Mouse (Mus musculus): ENCODE data around the gene Rtn4rl2. TPM values are rescaled to one million over a fixed set of nuclear protein-coding genes. Genes with fewer than 3 reads are reported as not detected.
"Not testable (repeated sequence)": the region's sequence is repeated elsewhere in the genome, so short reads cannot be mapped to it uniquely, and the experiment has no call there.

Gene Rtn4rl2
- polyA plus RNA-seq, 1 experiment: 1.7 TPM

DNA sequence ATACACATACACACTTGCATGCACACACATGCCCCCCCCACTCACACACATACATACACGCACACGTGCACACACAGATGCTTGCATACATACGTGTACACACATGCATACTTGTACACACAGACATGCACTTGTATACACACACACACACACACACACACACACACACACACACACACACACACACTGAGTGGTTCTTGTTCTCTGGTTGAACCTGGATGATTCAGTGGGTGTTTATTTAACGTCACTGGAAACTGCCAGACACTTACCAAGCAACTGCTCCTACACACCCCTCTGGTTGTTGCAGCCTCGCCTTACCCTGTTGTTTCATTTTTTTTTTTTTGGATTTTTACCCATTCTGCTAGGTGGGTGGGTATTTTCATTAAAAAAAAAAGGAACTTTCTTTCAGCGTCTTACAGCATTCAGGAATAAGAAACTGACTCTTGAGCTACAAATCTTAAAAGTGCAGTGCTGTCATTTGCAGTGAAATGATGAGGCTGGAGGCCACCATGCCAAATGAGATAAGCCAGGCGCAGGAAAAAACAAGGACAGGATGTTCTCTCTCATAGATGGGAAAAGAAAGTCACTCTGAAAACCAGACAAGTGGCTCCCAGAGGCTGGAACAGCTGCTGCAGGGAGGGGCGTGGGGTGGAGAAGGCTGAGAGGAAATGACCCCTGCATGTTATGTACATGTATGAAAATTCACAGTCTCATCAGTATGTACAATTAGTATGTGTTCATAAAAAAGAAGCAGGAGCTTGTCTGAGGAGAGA, 30.2 kb upstream of the Rtn4rl2 start:
- WGBS: 82% methylated on average over 8 of the region's 8 CpGs
- no peak for DNase-seq
- Histone ChIP-seq H3K27ac (ENCODE audit: insufficient read depth, low read length) (no peak overlapping the region), H3K4me3 (replicated peaks; ENCODE audit: insufficient read depth, low read depth, low read length) (no peak overlapping the region), H3K27me3 (ENCODE audit: control insufficient read depth, insufficient read depth, low read length) (no peaks in the 10 kb centered on the region), H3K4me1 (ENCODE audit: control insufficient read depth, insufficient read depth, low read length) (no peaks in the 10 kb centered on the region)
- TF ChIP-seq POLR2A (IDR thresholded peaks at IDR 0.05; ENCODE audit: borderline replicate concordance, insufficient read depth, low read length) (no peak), CTCF (IDR thresholded peaks at IDR 0.05; ENCODE audit: borderline replicate concordance, insufficient read depth, low read depth, low read length) (no peak)

DNA sequence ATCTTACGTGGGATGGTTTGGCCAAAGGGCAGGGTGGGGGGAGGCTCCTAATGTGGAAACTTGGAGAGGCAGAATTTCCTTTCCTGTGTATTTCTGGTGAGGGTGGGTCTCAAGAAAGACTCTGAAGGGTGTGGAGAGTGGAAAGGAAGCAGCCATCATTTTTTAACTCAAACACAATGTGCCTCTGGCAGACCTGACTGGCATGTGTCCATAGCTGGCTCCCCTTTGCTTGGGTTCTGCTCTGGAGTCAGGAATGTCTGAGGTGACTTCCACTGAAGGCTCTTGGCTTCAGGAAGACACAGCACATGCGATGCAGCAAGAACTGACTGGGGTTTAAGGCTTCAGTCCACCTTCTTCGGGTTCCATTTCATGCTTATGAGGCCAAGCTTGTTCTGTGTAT, 28.8 kb upstream of the Rtn4rl2 start:
- 72% methylated on average over 3 of the region's 3 CpGs for WGBS
- TF ChIP-seq CTCF (IDR thresholded peaks at IDR 0.05; ENCODE audit: borderline replicate concordance, insufficient read depth, low read depth, low read length): no peak
- TF ChIP-seq POLR2A (IDR thresholded peaks at IDR 0.05; ENCODE audit: borderline replicate concordance, insufficient read depth, low read length): no peak
- H3K4me3 ChIP-seq (replicated peaks; ENCODE audit: insufficient read depth, low read depth, low read length): no peak overlapping the region
- no peak for DNase-seq
- no peaks in the 10 kb centered on the region for H3K27me3 ChIP-seq (ENCODE audit: control insufficient read depth, insufficient read depth, low read length)
- H3K27ac ChIP-seq (ENCODE audit: insufficient read depth, low read length): no peak overlapping the region
- no peaks in the 10 kb centered on the region for H3K4me1 ChIP-seq (ENCODE audit: control insufficient read depth, insufficient read depth, low read length)

DNA sequence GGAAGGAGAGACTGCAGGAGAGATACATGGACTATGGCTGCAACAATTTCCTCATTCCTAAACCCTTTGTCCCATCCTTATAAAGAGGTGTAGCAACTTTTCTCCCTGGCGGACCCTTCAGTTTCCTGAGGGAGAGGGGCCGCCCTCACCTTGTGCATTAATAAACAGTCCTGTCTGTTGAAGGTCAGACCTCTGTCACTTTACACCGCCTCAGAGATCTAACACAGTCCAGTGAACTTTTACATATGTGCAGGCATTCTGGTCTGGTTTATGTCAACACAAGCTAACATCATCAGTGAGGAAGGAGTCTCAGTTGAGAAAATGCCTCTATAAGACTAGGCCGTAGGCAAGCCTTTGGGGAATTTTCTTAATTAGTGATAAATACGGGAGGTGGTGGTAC, 27.4 kb upstream of the Rtn4rl2 start:
- H3K27me3 ChIP-seq (ENCODE audit: control insufficient read depth, insufficient read depth, low read length): no peaks in the 10 kb centered on the region
- no peak for TF ChIP-seq POLR2A (IDR thresholded peaks at IDR 0.05; ENCODE audit: borderline replicate concordance, insufficient read depth, low read length)
- no peak overlapping the region for H3K4me3 ChIP-seq (replicated peaks; ENCODE audit: insufficient read depth, low read depth, low read length)
- 84% methylated on average over 5 of the region's 5 CpGs for WGBS
- H3K27ac ChIP-seq (ENCODE audit: insufficient read depth, low read length): no peak overlapping the region
- no peak for DNase-seq
- H3K4me1 ChIP-seq (ENCODE audit: control insufficient read depth, insufficient read depth, low read length): no peaks in the 10 kb centered on the region

DNA sequence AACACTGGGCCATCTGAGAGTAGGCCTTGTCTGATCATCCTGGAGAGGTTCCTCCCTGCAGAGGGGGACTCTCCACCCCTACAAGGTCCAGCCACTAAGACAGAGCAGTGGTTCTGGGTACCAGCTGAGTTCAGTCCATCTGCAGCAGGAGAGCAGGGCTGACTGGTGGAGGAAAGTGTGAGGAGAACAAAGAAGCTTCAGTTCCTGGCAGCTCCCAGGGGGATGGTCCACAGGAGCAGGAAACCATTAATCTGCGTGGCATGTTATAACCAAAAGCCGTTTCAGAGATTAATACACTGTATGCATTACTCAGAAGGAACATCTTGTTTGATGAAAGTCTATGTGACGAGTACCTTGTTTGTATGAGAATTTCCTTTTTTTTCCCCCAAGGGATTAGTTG, 26.2 kb upstream of the Rtn4rl2 start:
- DNase-seq: no peak
- TF ChIP-seq CTCF (IDR thresholded peaks at IDR 0.05; ENCODE audit: borderline replicate concordance, insufficient read depth, low read depth, low read length) (no peak), POLR2A (IDR thresholded peaks at IDR 0.05; ENCODE audit: borderline replicate concordance, insufficient read depth, low read length) (no peak)
- WGBS: 37% methylated on average over 3 of the region's 3 CpGs
- H3K27me3 ChIP-seq (ENCODE audit: control insufficient read depth, insufficient read depth, low read length): no peaks in the 10 kb centered on the region
- no peak overlapping the region for H3K27ac ChIP-seq (ENCODE audit: insufficient read depth, low read length)
- H3K4me1 ChIP-seq (ENCODE audit: control insufficient read depth, insufficient read depth, low read length): no peaks in the 10 kb centered on the region
- H3K4me3 ChIP-seq (replicated peaks; ENCODE audit: insufficient read depth, low read depth, low read length): no peak overlapping the region

DNA sequence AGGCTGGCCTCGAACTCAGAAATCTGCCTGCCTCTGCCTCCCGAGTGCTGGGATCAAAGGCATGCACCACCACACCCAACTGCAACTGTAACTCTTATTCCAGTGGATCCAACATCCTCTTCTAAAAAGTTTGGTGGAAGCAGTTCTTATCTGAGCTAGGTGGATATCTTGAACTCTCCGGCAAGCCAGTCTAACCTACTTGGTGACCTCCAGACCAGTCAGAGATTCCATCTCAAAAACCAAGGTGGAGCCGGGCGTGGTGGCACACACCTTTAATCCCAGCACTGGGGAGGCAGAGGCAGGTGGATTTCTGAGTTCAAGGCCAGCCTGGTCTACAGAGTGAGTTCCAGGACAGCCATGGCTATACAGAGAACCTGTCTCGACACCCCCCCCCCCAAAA, 10.2 kb upstream of the Rtn4rl2 start:
- not testable (repeated sequence) for H3K4me3 ChIP-seq (replicated peaks; ENCODE audit: insufficient read depth, low read depth, low read length); H3K27me3 ChIP-seq (ENCODE audit: control insufficient read depth, insufficient read depth, low read length); DNase-seq; H3K27ac ChIP-seq (ENCODE audit: insufficient read depth, low read length); H3K4me1 ChIP-seq (ENCODE audit: control insufficient read depth, insufficient read depth, low read length)
- 95% methylated on average over 6 of the region's 6 CpGs for WGBS

DNA sequence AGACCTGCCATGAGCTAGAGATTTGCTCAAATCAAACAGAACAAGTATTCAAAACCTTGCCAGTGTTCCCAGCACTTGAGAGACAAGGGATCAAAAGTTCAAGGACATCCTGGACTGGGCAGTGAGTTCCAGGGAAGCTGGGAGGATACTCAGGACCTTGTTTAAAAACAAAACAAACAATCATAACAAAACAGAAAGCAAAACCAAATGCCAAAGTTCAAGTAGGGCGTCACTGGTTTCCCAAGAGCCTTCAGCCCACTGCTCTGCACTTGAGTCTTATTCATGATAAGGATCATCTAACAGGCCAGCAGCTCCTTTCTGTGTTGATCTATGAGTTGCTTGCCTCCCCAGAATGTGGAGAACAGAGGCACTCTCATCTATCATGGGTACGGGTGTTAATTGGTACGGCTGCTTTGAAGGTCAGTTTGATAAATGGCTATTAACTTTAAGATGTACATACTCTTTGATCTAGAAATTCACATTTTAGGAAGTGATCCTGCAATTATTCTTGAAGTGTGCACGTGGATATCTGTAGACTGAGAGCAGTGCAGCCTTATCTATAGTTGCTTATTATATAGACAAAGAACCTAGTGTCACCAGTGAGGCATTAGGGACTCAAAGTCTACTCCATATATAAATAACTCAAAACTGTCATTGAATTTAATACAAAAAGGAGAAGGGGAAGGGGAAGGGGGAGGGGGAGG, 9.1 kb upstream of the Rtn4rl2 start:
- 76% methylated on average over 4 of the region's 4 CpGs for WGBS
- H3K4me1 ChIP-seq (ENCODE audit: control insufficient read depth, insufficient read depth, low read length): no peaks in the 10 kb centered on the region
- no peak overlapping the region for H3K4me3 ChIP-seq (replicated peaks; ENCODE audit: insufficient read depth, low read depth, low read length)
- TF ChIP-seq CTCF (IDR thresholded peaks at IDR 0.05; ENCODE audit: borderline replicate concordance, insufficient read depth, low read depth, low read length): no peak
- TF ChIP-seq POLR2A (IDR thresholded peaks at IDR 0.05; ENCODE audit: borderline replicate concordance, insufficient read depth, low read length): no peak
- no peak for DNase-seq
- no peaks in the 10 kb centered on the region; the same call in 1 of the 2 replicates for H3K27me3 ChIP-seq (ENCODE audit: control insufficient read depth, insufficient read depth, low read length)
- no peak overlapping the region for H3K27ac ChIP-seq (ENCODE audit: insufficient read depth, low read length)

DNA sequence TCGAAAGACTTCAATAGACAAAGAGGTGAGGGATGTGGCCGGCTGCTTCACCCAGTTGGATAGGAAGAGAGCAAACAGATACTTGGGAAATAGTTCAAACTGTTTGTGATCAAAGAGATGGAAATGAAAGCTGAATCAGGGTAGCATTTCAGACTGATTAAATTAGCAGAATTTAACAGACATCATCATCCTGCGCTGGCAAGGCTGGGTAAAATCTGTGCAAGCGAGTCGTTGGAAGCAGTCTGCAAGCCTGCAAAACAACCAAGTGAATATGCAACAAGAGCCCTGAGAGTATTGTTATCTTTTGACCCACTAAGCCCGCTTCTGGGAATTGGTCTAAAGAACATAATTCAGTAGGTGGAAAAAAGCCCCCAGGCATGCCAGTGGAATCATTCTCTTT, 6.8 kb upstream of the Rtn4rl2 start:
- Histone ChIP-seq H3K4me3 (replicated peaks; ENCODE audit: insufficient read depth, low read depth, low read length) (no peak overlapping the region), H3K27me3 (ENCODE audit: control insufficient read depth, insufficient read depth, low read length) (peaks cover 2% of the 10 kb centered on the region), H3K27ac (ENCODE audit: insufficient read depth, low read length) (no peak overlapping the region), H3K4me1 (ENCODE audit: control insufficient read depth, insufficient read depth, low read length) (no peaks in the 10 kb centered on the region)
- 49% methylated on average over 6 of the region's 6 CpGs for WGBS
- no peak for DNase-seq
- TF ChIP-seq CTCF (IDR thresholded peaks at IDR 0.05; ENCODE audit: borderline replicate concordance, insufficient read depth, low read depth, low read length) (no peak), POLR2A (IDR thresholded peaks at IDR 0.05; ENCODE audit: borderline replicate concordance, insufficient read depth, low read length) (no peak)

DNA sequence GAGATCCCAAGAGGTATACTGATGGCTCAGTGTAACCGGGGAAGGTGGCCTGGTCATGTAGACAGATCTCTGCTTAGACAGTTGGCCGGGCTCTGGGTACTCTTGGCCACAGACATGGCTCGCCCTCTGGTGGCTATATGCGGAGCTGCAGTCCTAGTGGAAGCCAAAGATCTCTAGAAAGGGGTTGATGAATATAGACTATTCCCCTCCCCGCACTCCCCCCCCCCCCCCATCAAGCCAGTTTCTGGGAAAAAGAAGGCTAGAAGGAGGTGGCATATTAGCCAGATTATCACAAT, 3.5 kb upstream of the Rtn4rl2 start:
- WGBS: 0% methylated on average over 5 of the region's 5 CpGs
- H3K4me1 ChIP-seq (ENCODE audit: control insufficient read depth, insufficient read depth, low read length): no peaks in the 10 kb centered on the region
- peak; percentile 73 to 78 for DNase-seq
- no peak overlapping the region for H3K4me3 ChIP-seq (replicated peaks; ENCODE audit: insufficient read depth, low read depth, low read length)
- peaks cover 5% of the 10 kb centered on the region for H3K27me3 ChIP-seq (ENCODE audit: control insufficient read depth, insufficient read depth, low read length)
- TF ChIP-seq POLR2A (IDR thresholded peaks at IDR 0.05; ENCODE audit: borderline replicate concordance, insufficient read depth, low read length): no peak
- peak; percentile 82 for TF ChIP-seq CTCF (IDR thresholded peaks at IDR 0.05; ENCODE audit: borderline replicate concordance, insufficient read depth, low read depth, low read length)
- H3K27ac ChIP-seq (ENCODE audit: insufficient read depth, low read length): no peak overlapping the region

All from cerebellum, adult 2 months (tissue).